Mouse (Mus musculus): ENCODE data around the gene Ier5.

DNA sequence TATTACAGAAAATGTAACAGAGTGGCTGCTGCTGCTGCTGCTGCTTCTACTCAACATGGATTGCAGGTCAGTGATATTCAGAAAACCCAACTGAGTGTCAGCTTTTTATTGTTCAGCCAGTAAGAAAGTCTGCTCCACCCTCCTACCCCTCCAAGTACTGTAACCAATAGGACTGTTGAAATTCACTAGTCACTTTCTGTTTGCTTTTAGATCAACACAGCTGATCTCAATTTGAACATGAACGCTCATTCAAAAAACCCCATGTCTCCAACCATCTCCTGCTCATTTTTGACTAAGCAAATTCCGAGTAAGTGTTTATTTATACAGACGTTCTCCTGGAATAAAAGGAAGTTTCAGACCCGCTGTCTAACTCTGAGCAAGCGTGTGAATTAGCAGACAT, 8.4 kb upstream of the Ier5 start:
- TF ChIP-seq POLR2A (IDR thresholded peaks at IDR 0.05; ENCODE audit: extremely low read depth, insufficient read depth, low read length) (no peak), CTCF (IDR thresholded peaks at IDR 0.05; ENCODE audit: low read depth, low read length) (no peak)

Measured in liver, adult 2 months (tissue).